Comparison of ENCODE assay signal across 19 mouse cellular contexts in genomic region chr4:48181366-48181765, GRCm38 (mm10). TPM values are rescaled to one million over a fixed set of nuclear protein-coding genes. Genes with fewer than 3 reads are reported as not detected.
DNase-seq lines count a peak whose midpoint lies in the region; ATAC-seq and TF ChIP-seq lines count a peak whose summit lies in the region.
"Had no signal": no experiment of that assay in that cellular context is flagged by ENCODE, and none has a peak within 500 bp of the region (broad histone marks: within the 10 kb centered on the region; RNA-seq: fewer than 3 reads in every experiment).

No protein-coding gene starts in this region.

- no peak overlapping the region for H3K4me3 ChIP-seq in forebrain, embryonic 16.5 days (replicated peaks; ENCODE audit: low read length)
- H3K4me3 ChIP-seq in forebrain, embryonic 13.5 days, result no peak overlapping the region
- H3K4me3 ChIP-seq in hindbrain, postnatal 0 days (ENCODE audit: low read length), result no peak overlapping the region
- no peak overlapping the region for H3K4me3 ChIP-seq in hindbrain, embryonic 14.5 days (replicated peaks; ENCODE audit: low read length)
- H3K4me3 ChIP-seq in neural tube, embryonic 13.5 days, result no peak overlapping the region
- H3K4me3 ChIP-seq: embryonic facial prominence, embryonic 12.5 days; heart, embryonic 10.5 days; intestine, embryonic 15.5 days had no signal

- no peak for TF ChIP-seq CTCF in hindbrain, postnatal 0 days (IDR thresholded peaks at IDR 0.05; ENCODE audit: low read depth)

- H3K36me3 ChIP-seq in forebrain, embryonic 16.5 days (ENCODE audit: control insufficient read depth, insufficient read depth), result no peaks in the 10 kb centered on the region
- H3K36me3 ChIP-seq in forebrain, embryonic 13.5 days (ENCODE audit: poor library complexity, severe bottlenecking), result no peaks in the 10 kb centered on the region
- no peaks in the 10 kb centered on the region; the same call in 1 of the 2 replicates for H3K36me3 ChIP-seq in hindbrain, postnatal 0 days (ENCODE audit: insufficient read depth, low read length)
- H3K36me3 ChIP-seq in hindbrain, embryonic 14.5 days (replicated peaks; ENCODE audit: control insufficient read depth, insufficient read depth), result no peaks in the 10 kb centered on the region
- H3K36me3 ChIP-seq in neural tube, embryonic 13.5 days, result no peaks in the 10 kb centered on the region; the same call in 1 of the 2 replicates
- H3K36me3 ChIP-seq: heart, embryonic 10.5 days had no signal

- no peaks in the 10 kb centered on the region for H3K9me3 ChIP-seq in forebrain, embryonic 16.5 days (ENCODE audit: control insufficient read depth, low read length)
- H3K9me3 ChIP-seq in forebrain, embryonic 13.5 days (replicated peaks), result no peaks in the 10 kb centered on the region
- no peaks in the 10 kb centered on the region for H3K9me3 ChIP-seq in hindbrain, postnatal 0 days (ENCODE audit: low read length)
- H3K9me3 ChIP-seq in hindbrain, embryonic 14.5 days (ENCODE audit: control insufficient read depth, low read length), result no peaks in the 10 kb centered on the region
- H3K9me3 ChIP-seq in neural tube, embryonic 13.5 days, result no peaks in the 10 kb centered on the region
- H3K9me3 ChIP-seq: heart, embryonic 10.5 days; intestine, embryonic 15.5 days had no signal

- H3K27me3 ChIP-seq in forebrain, embryonic 16.5 days (replicated peaks; ENCODE audit: control insufficient read depth, insufficient read depth, low read length), result no peaks in the 10 kb centered on the region
- no peaks in the 10 kb centered on the region for H3K27me3 ChIP-seq in forebrain, embryonic 13.5 days
- H3K27me3 ChIP-seq in hindbrain, postnatal 0 days (ENCODE audit: insufficient read depth, low read length), result no peaks in the 10 kb centered on the region
- H3K27me3 ChIP-seq in hindbrain, embryonic 14.5 days (ENCODE audit: control insufficient read depth, insufficient read depth, low read length), result no peaks in the 10 kb centered on the region
- no peaks in the 10 kb centered on the region for H3K27me3 ChIP-seq in neural tube, embryonic 13.5 days
- H3K27me3 ChIP-seq: embryonic facial prominence, embryonic 12.5 days; intestine, embryonic 15.5 days had no signal

- ATAC-seq in forebrain, embryonic 16.5 days, result peak; percentile 73; the same call in 1 of the 2 replicates
- no peak for ATAC-seq in forebrain, embryonic 13.5 days
- no peak for ATAC-seq in hindbrain, postnatal 0 days
- ATAC-seq in hindbrain, embryonic 14.5 days (ENCODE audit: low FRiP score), result no peak
- ATAC-seq in neural tube, embryonic 13.5 days (ENCODE audit: low read depth), result peak; percentile 50; the same call in 1 of the 2 replicates
- ATAC-seq: intestine, embryonic 15.5 days had no signal

- no peak overlapping the region for H3K27ac ChIP-seq in forebrain, embryonic 16.5 days (ENCODE audit: low read length)
- no peak overlapping the region for H3K27ac ChIP-seq in forebrain, embryonic 13.5 days
- H3K27ac ChIP-seq in hindbrain, postnatal 0 days, result no peak overlapping the region
- no peak overlapping the region for H3K27ac ChIP-seq in hindbrain, embryonic 14.5 days
- H3K27ac ChIP-seq in neural tube, embryonic 13.5 days (replicated peaks), result no peak overlapping the region
- H3K27ac ChIP-seq: embryonic facial prominence, embryonic 12.5 days; heart, embryonic 10.5 days; intestine, embryonic 15.5 days had no signal

- H3K4me2 ChIP-seq in forebrain, embryonic 16.5 days (ENCODE audit: low read length), result no peak overlapping the region
- H3K4me2 ChIP-seq in forebrain, embryonic 13.5 days, result no peak overlapping the region
- H3K4me2 ChIP-seq in hindbrain, postnatal 0 days (ENCODE audit: low read depth, low read length), result no peak overlapping the region
- H3K4me2 ChIP-seq in hindbrain, embryonic 14.5 days (replicated peaks), result no peak overlapping the region
- H3K4me2 ChIP-seq in neural tube, embryonic 13.5 days, result no peak overlapping the region
- H3K4me2 ChIP-seq: embryonic facial prominence, embryonic 12.5 days; intestine, embryonic 15.5 days had no signal

- H3K9ac ChIP-seq in forebrain, embryonic 16.5 days (replicated peaks; ENCODE audit: low read depth, low read length), result no peak overlapping the region
- H3K9ac ChIP-seq in forebrain, embryonic 13.5 days, result no peak overlapping the region
- no peak overlapping the region for H3K9ac ChIP-seq in hindbrain, postnatal 0 days (replicated peaks; ENCODE audit: low read length)
- H3K9ac ChIP-seq in hindbrain, embryonic 14.5 days, result no peak overlapping the region
- no peak overlapping the region for H3K9ac ChIP-seq in neural tube, embryonic 13.5 days
- H3K9ac ChIP-seq: embryonic facial prominence, embryonic 12.5 days; intestine, embryonic 15.5 days had no signal

- WGBS in forebrain, embryonic 16.5 days, result 41% methylated on average over 6 of the region's 6 CpGs
- 51% methylated on average over 6 of the region's 6 CpGs for WGBS in forebrain, embryonic 13.5 days
- whole genome bisulfite sequencing in hindbrain, postnatal 0 days, result 44% methylated on average over 6 of the region's 6 CpGs
- 57% methylated on average over 6 of the region's 6 CpGs for WGBS in hindbrain, embryonic 14.5 days
- WGBS in neural tube, embryonic 13.5 days, result 69% methylated on average over 6 of the region's 6 CpGs

- DNase-seq in hindbrain, postnatal 0 days (ENCODE audit: low spot score), result peak; percentile 8
- DNase-seq in hindbrain, embryonic 14.5 days (ENCODE audit: low spot score), result no peak
- no peak for DNase-seq in neural tube, embryonic 10.5 days (ENCODE audit: extremely low spot score, low spot score)
- DNase-seq in urinary bladder, adult 18-20 months (ENCODE audit: low spot score in 2 of 2), result no peak
- DNase-seq: adrenal gland, adult 2 months; adrenal gland, postnatal 25 days; cerebellum, adult 2 months; cerebellum, postnatal 25 days; gastrocnemius, postnatal 10 days; heart, adult 18-20 months; heart, postnatal 10 days; heart, postnatal 4 days; kidney, adult 18-20 months had no signal

- no peaks in the 10 kb centered on the region for H3K4me1 ChIP-seq in forebrain, embryonic 16.5 days (replicated peaks; ENCODE audit: control insufficient read depth, insufficient read depth, low read length)
- no peaks in the 10 kb centered on the region for H3K4me1 ChIP-seq in forebrain, embryonic 13.5 days
- no peaks in the 10 kb centered on the region for H3K4me1 ChIP-seq in hindbrain, postnatal 0 days (ENCODE audit: insufficient read depth, low read length)
- peaks cover 6% of the 10 kb centered on the region for H3K4me1 ChIP-seq in hindbrain, embryonic 14.5 days (replicated peaks; ENCODE audit: control insufficient read depth, insufficient read depth, low read length)
- peaks cover 13% of the 10 kb centered on the region; the same call in 1 of the 2 replicates for H3K4me1 ChIP-seq in neural tube, embryonic 13.5 days (replicated peaks)
- H3K4me1 ChIP-seq: embryonic facial prominence, embryonic 12.5 days; heart, embryonic 10.5 days; intestine, embryonic 15.5 days had no signal

RNA-seq across cellular contexts. Expression of gene Stx17, which starts 56.7 kb away (rescaled TPM):
- polyA plus RNA-seq in forebrain, embryonic 16.5 days (2015; fragmentation: Nextera tagmentation; extraction: Ambion mirVana), result 19.6 and 21.2 TPM in 2 replicates
- polyA plus RNA-seq in forebrain, embryonic 13.5 days (2015; fragmentation: Nextera tagmentation; extraction: Ambion mirVana), result 20.0 and 22.7 TPM in 2 replicates
- total RNA-seq in hindbrain, postnatal 0 days (2014; rRNA removed), result 15.6 and 23.0 TPM in 2 replicates
- 25.4 and 27.7 TPM in 2 replicates for polyA plus RNA-seq in hindbrain, postnatal 0 days (2015; fragmentation: Nextera tagmentation; extraction: Ambion mirVana)
- 27.1 and 27.3 TPM in 2 replicates for polyA plus RNA-seq in hindbrain, embryonic 14.5 days (2014; fragmentation: Nextera tagmentation; extraction: Ambion mirVana)
- 15.7 and 16.3 TPM in 2 replicates for polyA plus RNA-seq in neural tube, embryonic 13.5 days (2015; fragmentation: Nextera tagmentation; extraction: Ambion mirVana)

Comparison
In these comparisons a context has a peak if more than half of its experiments do, and no peak if none do; other contexts are left out.
1. ATAC-seq: peak in forebrain, embryonic 16.5 days (single experiment) and neural tube, embryonic 13.5 days (single experiment); none in forebrain, embryonic 13.5 days (single experiment), hindbrain, postnatal 0 days (single experiment) and hindbrain, embryonic 14.5 days (single experiment).